In the genomic region with DNA sequence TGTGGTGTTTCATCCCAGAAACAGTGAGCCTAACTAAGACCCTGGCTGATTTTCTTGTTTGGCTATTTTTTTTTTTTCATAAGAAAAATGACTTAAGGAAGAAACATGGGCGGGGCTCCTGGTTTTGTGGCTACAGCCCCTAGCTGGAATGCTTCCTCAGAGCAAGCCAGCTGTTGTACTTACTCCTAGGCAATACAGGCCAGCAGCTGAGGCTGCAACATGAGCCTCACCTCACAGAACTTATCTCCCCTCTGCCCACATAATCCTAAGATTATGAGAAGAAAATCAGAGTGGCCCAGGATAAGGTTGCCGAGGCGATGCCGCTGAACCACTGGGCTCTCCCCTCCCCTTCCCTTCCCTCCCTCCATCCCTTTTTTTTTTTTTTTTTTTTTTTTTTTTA, we compare ENCODE assay signal across 27 mouse cellular contexts. TPM values are rescaled to one million over a fixed set of nuclear protein-coding genes. Genes with fewer than 3 reads are reported as not detected.
DNase-seq lines count a peak whose midpoint lies in the region; ATAC-seq and TF ChIP-seq lines count a peak whose summit lies in the region.
"Had no signal": no experiment of that assay in that cellular context is flagged by ENCODE, and none has a peak within 500 bp of the region (broad histone marks: within the 10 kb centered on the region; RNA-seq: fewer than 3 reads in every experiment).

No protein-coding gene starts in this region.

- DNase-seq in forebrain, embryonic 10.5 days (ENCODE audit: extremely low spot score, low spot score) = no peak
- no peak for DNase-seq in hindbrain, postnatal 0 days (ENCODE audit: low spot score)
- DNase-seq in neural tube, embryonic 10.5 days (ENCODE audit: extremely low spot score, low spot score) = no peak
- DNase-seq: cerebellum, adult 11 months; cerebellum, adult 9-11 months; gastrocnemius, postnatal 36 days; heart, adult 2 months; kidney, adult 8-10 months; kidney, postnatal 14 days; layer of hippocampus, postnatal 36 days; lung, embryonic 14.5 days; right cerebral cortex, postnatal 14 days; thymus, adult 2 months; thymus, postnatal 4 days had no signal

- 78% methylated on average over 4 of the region's 4 CpGs for WGBS in forebrain, embryonic 12.5 days
- 88% methylated on average over 4 of the region's 4 CpGs for WGBS in forebrain, embryonic 10.5 days
- 86% methylated on average over 4 of the region's 4 CpGs for WGBS in hindbrain, embryonic 16.5 days
- 83% methylated on average over 4 of the region's 4 CpGs for WGBS in hindbrain, postnatal 0 days
- WGBS in neural tube, embryonic 13.5 days = 95% methylated on average over 4 of the region's 4 CpGs
- WGBS in neural tube, embryonic 15.5 days = 90% methylated on average over 4 of the region's 4 CpGs
- 53% methylated on average over 4 of the region's 4 CpGs for WGBS in heart, embryonic 12.5 days

- 0 out of 2 replicates have a peak overlapping the region, but pooled peaks have one; percentile 19 for H3K27ac ChIP-seq in forebrain, embryonic 12.5 days
- H3K27ac ChIP-seq in forebrain, embryonic 10.5 days = no peak overlapping the region
- peak overlapping the region; percentile 44; the same call in 1 of the 2 replicates for H3K27ac ChIP-seq in hindbrain, embryonic 16.5 days (ENCODE audit: low read depth, low read length)
- no peak overlapping the region; the same call in 1 of the 2 replicates for H3K27ac ChIP-seq in hindbrain, postnatal 0 days
- H3K27ac ChIP-seq in neural tube, embryonic 13.5 days (replicated peaks) = peak overlapping the region; percentile 89; the same call in 1 of the 2 replicates
- H3K27ac ChIP-seq in neural tube, embryonic 15.5 days (replicated peaks) = peak overlapping the region; percentile 89
- no peak overlapping the region for H3K27ac ChIP-seq in heart, embryonic 12.5 days (ENCODE audit: poor library complexity, severe bottlenecking)
- H3K27ac ChIP-seq: heart, adult 2 months; liver, embryonic 14.5 days; stomach, postnatal 0 days had no signal

- no peaks in the 10 kb centered on the region for H3K9me3 ChIP-seq in forebrain, embryonic 12.5 days
- H3K9me3 ChIP-seq in forebrain, embryonic 10.5 days = no peaks in the 10 kb centered on the region
- no peaks in the 10 kb centered on the region for H3K9me3 ChIP-seq in hindbrain, embryonic 16.5 days (ENCODE audit: control insufficient read depth, low read length)
- no peaks in the 10 kb centered on the region for H3K9me3 ChIP-seq in hindbrain, postnatal 0 days (ENCODE audit: low read length)
- no peaks in the 10 kb centered on the region for H3K9me3 ChIP-seq in neural tube, embryonic 13.5 days
- no peaks in the 10 kb centered on the region for H3K9me3 ChIP-seq in neural tube, embryonic 15.5 days (replicated peaks)
- no peaks in the 10 kb centered on the region for H3K9me3 ChIP-seq in heart, embryonic 12.5 days (replicated peaks)
- H3K9me3 ChIP-seq: limb, embryonic 15.5 days; megakaryocyte, embryonic 14.5 days had no signal

- no peak overlapping the region for H3K4me3 ChIP-seq in forebrain, embryonic 12.5 days (replicated peaks)
- no peak overlapping the region for H3K4me3 ChIP-seq in forebrain, embryonic 10.5 days
- H3K4me3 ChIP-seq in hindbrain, embryonic 16.5 days (ENCODE audit: low read length) = no peak overlapping the region
- H3K4me3 ChIP-seq in hindbrain, postnatal 0 days (ENCODE audit: low read length) = no peak overlapping the region
- no peak overlapping the region for H3K4me3 ChIP-seq in neural tube, embryonic 13.5 days
- no peak overlapping the region for H3K4me3 ChIP-seq in neural tube, embryonic 15.5 days (replicated peaks)
- H3K4me3 ChIP-seq in heart, embryonic 12.5 days = no peak overlapping the region
- H3K4me3 ChIP-seq: heart, adult 2 months; limb, embryonic 15.5 days; megakaryocyte, embryonic 14.5 days had no signal

- TF ChIP-seq CTCF in hindbrain, postnatal 0 days (IDR thresholded peaks at IDR 0.05; ENCODE audit: low read depth) = no peak

- no peaks in the 10 kb centered on the region for H3K36me3 ChIP-seq in forebrain, embryonic 12.5 days (replicated peaks)
- no peaks in the 10 kb centered on the region for H3K36me3 ChIP-seq in forebrain, embryonic 10.5 days (replicated peaks)
- no peaks in the 10 kb centered on the region for H3K36me3 ChIP-seq in hindbrain, embryonic 16.5 days (ENCODE audit: control insufficient read depth, insufficient read depth, low read length)
- no peaks in the 10 kb centered on the region for H3K36me3 ChIP-seq in hindbrain, postnatal 0 days (ENCODE audit: insufficient read depth, low read length)
- H3K36me3 ChIP-seq in neural tube, embryonic 13.5 days = no peaks in the 10 kb centered on the region
- no peaks in the 10 kb centered on the region for H3K36me3 ChIP-seq in neural tube, embryonic 15.5 days
- no peaks in the 10 kb centered on the region for H3K36me3 ChIP-seq in heart, embryonic 12.5 days
- H3K36me3 ChIP-seq: limb, embryonic 15.5 days had no signal

- H3K9ac ChIP-seq in forebrain, embryonic 12.5 days = no peak overlapping the region
- no peak overlapping the region for H3K9ac ChIP-seq in hindbrain, embryonic 16.5 days (ENCODE audit: low read depth, low read length)
- H3K9ac ChIP-seq in hindbrain, postnatal 0 days (replicated peaks; ENCODE audit: low read length) = no peak overlapping the region
- H3K9ac ChIP-seq in neural tube, embryonic 13.5 days = no peak overlapping the region
- no peak overlapping the region for H3K9ac ChIP-seq in neural tube, embryonic 15.5 days (replicated peaks)
- H3K9ac ChIP-seq in heart, embryonic 12.5 days = no peak overlapping the region
- H3K9ac ChIP-seq: limb, embryonic 15.5 days; liver, embryonic 14.5 days; lung, embryonic 14.5 days had no signal

- peaks cover 35% of the 10 kb centered on the region for H3K4me1 ChIP-seq in forebrain, embryonic 12.5 days
- H3K4me1 ChIP-seq in forebrain, embryonic 10.5 days = peaks cover 36% of the 10 kb centered on the region
- peaks cover 21% of the 10 kb centered on the region for H3K4me1 ChIP-seq in hindbrain, embryonic 16.5 days (ENCODE audit: control insufficient read depth, insufficient read depth, low read depth, low read length)
- H3K4me1 ChIP-seq in hindbrain, postnatal 0 days (ENCODE audit: insufficient read depth, low read length) = peaks cover 18% of the 10 kb centered on the region
- peaks cover 58% of the 10 kb centered on the region for H3K4me1 ChIP-seq in neural tube, embryonic 13.5 days (replicated peaks)
- peaks cover 53% of the 10 kb centered on the region for H3K4me1 ChIP-seq in neural tube, embryonic 15.5 days
- H3K4me1 ChIP-seq in heart, embryonic 12.5 days (replicated peaks) = 0 out of 2 replicates have a peak, but pooled peaks cover 5% of the 10 kb centered on the region

- H3K4me2 ChIP-seq in forebrain, embryonic 12.5 days = no peak overlapping the region
- H3K4me2 ChIP-seq in hindbrain, embryonic 16.5 days (ENCODE audit: low read length) = no peak overlapping the region
- H3K4me2 ChIP-seq in hindbrain, postnatal 0 days (ENCODE audit: low read depth, low read length) = no peak overlapping the region
- no peak overlapping the region for H3K4me2 ChIP-seq in neural tube, embryonic 13.5 days
- no peak overlapping the region for H3K4me2 ChIP-seq in neural tube, embryonic 15.5 days
- no peak overlapping the region for H3K4me2 ChIP-seq in heart, embryonic 12.5 days
- H3K4me2 ChIP-seq: limb, embryonic 15.5 days; lung, embryonic 14.5 days had no signal

- H3K27me3 ChIP-seq in forebrain, embryonic 12.5 days = no peaks in the 10 kb centered on the region
- peaks cover 9% of the 10 kb centered on the region for H3K27me3 ChIP-seq in forebrain, embryonic 10.5 days (ENCODE audit: poor library complexity, severe bottlenecking)
- H3K27me3 ChIP-seq in hindbrain, embryonic 16.5 days (replicated peaks; ENCODE audit: control insufficient read depth, insufficient read depth, low read length) = no peaks in the 10 kb centered on the region
- H3K27me3 ChIP-seq in hindbrain, postnatal 0 days (ENCODE audit: insufficient read depth, low read length) = no peaks in the 10 kb centered on the region
- no peaks in the 10 kb centered on the region for H3K27me3 ChIP-seq in neural tube, embryonic 13.5 days
- H3K27me3 ChIP-seq in neural tube, embryonic 15.5 days (replicated peaks) = no peaks in the 10 kb centered on the region
- peaks cover 16% of the 10 kb centered on the region for H3K27me3 ChIP-seq in heart, embryonic 12.5 days (replicated peaks)
- H3K27me3 ChIP-seq: limb, embryonic 15.5 days had no signal

- ATAC-seq in forebrain, embryonic 12.5 days (ENCODE audit: low FRiP score) = no peak
- no peak for ATAC-seq in hindbrain, embryonic 16.5 days
- ATAC-seq in hindbrain, postnatal 0 days = no peak
- no peak for ATAC-seq in neural tube, embryonic 13.5 days (ENCODE audit: low read depth)
- ATAC-seq in neural tube, embryonic 15.5 days (ENCODE audit: low FRiP score) = no peak
- no peak for ATAC-seq in heart, embryonic 12.5 days (ENCODE audit: insufficient number of reproducible peaks, low FRiP score)
- ATAC-seq: Patski had no signal

RNA-seq across cellular contexts. Expression of a gene that starts 3.8 kb away (rescaled TPM):
- polyA plus RNA-seq in forebrain, embryonic 12.5 days (2016; fragmentation: Nextera tagmentation; extraction: Ambion mirVana) = 32.3 and 37.0 TPM in 2 replicates
- 7.3 and 9.3 TPM in 2 replicates for polyA plus RNA-seq in forebrain, embryonic 10.5 days (2016; fragmentation: Nextera tagmentation; extraction: Ambion mirVana)
- 57.4 and 58.3 TPM in 2 replicates for polyA plus RNA-seq in hindbrain, embryonic 16.5 days (2015; fragmentation: Nextera tagmentation; extraction: Ambion mirVana)
- 22.7 and 24.3 TPM in 2 replicates for total RNA-seq in hindbrain, postnatal 0 days (2014; rRNA removed)
- polyA plus RNA-seq in hindbrain, postnatal 0 days (2015; fragmentation: Nextera tagmentation; extraction: Ambion mirVana) = 40.9 and 41.2 TPM in 2 replicates
- 37.6 and 39.7 TPM in 2 replicates for polyA plus RNA-seq in neural tube, embryonic 13.5 days (2015; fragmentation: Nextera tagmentation; extraction: Ambion mirVana)
- polyA plus RNA-seq in neural tube, embryonic 15.5 days (2015; fragmentation: Nextera tagmentation; extraction: Ambion mirVana) = 43.3 and 52.0 TPM in 2 replicates
- polyA plus RNA-seq in heart, embryonic 12.5 days (2016; fragmentation: Nextera tagmentation; extraction: Ambion mirVana) = 0.14 and 0.28 TPM in 2 replicates
- total RNA-seq: gastrocnemius, adult 18-20 months; gastrocnemius, postnatal 36 days; heart, postnatal 25 days; neutrophil, adult 5-6 weeks had no signal
- polyA plus RNA-seq: Patski; thymus, adult 2 months had no signal

RNA-seq across cellular contexts. Expression of a gene that starts 11.2 kb away (rescaled TPM):
- polyA plus RNA-seq in forebrain, embryonic 12.5 days (2016; fragmentation: Nextera tagmentation; extraction: Ambion mirVana) = 52.6 and 53.3 TPM in 2 replicates
- polyA plus RNA-seq in forebrain, embryonic 10.5 days (2016; fragmentation: Nextera tagmentation; extraction: Ambion mirVana) = 4.3 and 6.8 TPM in 2 replicates
- 143 and 146 TPM in 2 replicates for polyA plus RNA-seq in hindbrain, embryonic 16.5 days (2015; fragmentation: Nextera tagmentation; extraction: Ambion mirVana)
- total RNA-seq in hindbrain, postnatal 0 days (2014; rRNA removed) = 106 and 118 TPM in 2 replicates
- 138 and 139 TPM in 2 replicates for polyA plus RNA-seq in hindbrain, postnatal 0 days (2015; fragmentation: Nextera tagmentation; extraction: Ambion mirVana)
- 76.2 and 82.4 TPM in 2 replicates for polyA plus RNA-seq in neural tube, embryonic 13.5 days (2015; fragmentation: Nextera tagmentation; extraction: Ambion mirVana)
- 117 and 137 TPM in 2 replicates for polyA plus RNA-seq in neural tube, embryonic 15.5 days (2015; fragmentation: Nextera tagmentation; extraction: Ambion mirVana)
- 3.5 and 4.2 TPM in 2 replicates for polyA plus RNA-seq in heart, embryonic 12.5 days (2016; fragmentation: Nextera tagmentation; extraction: Ambion mirVana)
- total RNA-seq: neutrophil, adult 5-6 weeks had no signal

RNA-seq across cellular contexts. Expression of a gene that starts 27.2 kb away (rescaled TPM):
- 1.6 and 1.7 TPM in 2 replicates for polyA plus RNA-seq in forebrain, embryonic 12.5 days (2016; fragmentation: Nextera tagmentation; extraction: Ambion mirVana)
- 1.2 and 1.4 TPM in 2 replicates for polyA plus RNA-seq in forebrain, embryonic 10.5 days (2016; fragmentation: Nextera tagmentation; extraction: Ambion mirVana)
- polyA plus RNA-seq in hindbrain, embryonic 16.5 days (2015; fragmentation: Nextera tagmentation; extraction: Ambion mirVana) = 5.7 and 7.4 TPM in 2 replicates
- total RNA-seq in hindbrain, postnatal 0 days (2014; rRNA removed) = 36.9 and 41.7 TPM in 2 replicates
- 8.2 and 8.9 TPM in 2 replicates for polyA plus RNA-seq in hindbrain, postnatal 0 days (2015; fragmentation: Nextera tagmentation; extraction: Ambion mirVana)
- 3.3 and 3.5 TPM in 2 replicates for polyA plus RNA-seq in neural tube, embryonic 13.5 days (2015; fragmentation: Nextera tagmentation; extraction: Ambion mirVana)
- 5.7 and 6.4 TPM in 2 replicates for polyA plus RNA-seq in neural tube, embryonic 15.5 days (2015; fragmentation: Nextera tagmentation; extraction: Ambion mirVana)
- polyA plus RNA-seq in heart, embryonic 12.5 days (2016; fragmentation: Nextera tagmentation; extraction: Ambion mirVana) = 0.14 and 0.15 TPM in 2 replicates
- total RNA-seq: gastrocnemius, adult 18-20 months; gastrocnemius, postnatal 36 days; heart, adult 2 months; heart, postnatal 25 days had no signal
- polyA plus RNA-seq: heart, adult 2 months had no signal

RNA-seq across cellular contexts. Expression of a gene that starts 31.8 kb away (rescaled TPM):
- polyA plus RNA-seq in forebrain, embryonic 12.5 days (2016; fragmentation: Nextera tagmentation; extraction: Ambion mirVana) = 227 and 234 TPM in 2 replicates
- polyA plus RNA-seq in forebrain, embryonic 10.5 days (2016; fragmentation: Nextera tagmentation; extraction: Ambion mirVana) = 156 and 163 TPM in 2 replicates
- 419 and 442 TPM in 2 replicates for polyA plus RNA-seq in hindbrain, embryonic 16.5 days (2015; fragmentation: Nextera tagmentation; extraction: Ambion mirVana)
- 1,865 and 2,018 TPM in 2 replicates for total RNA-seq in hindbrain, postnatal 0 days (2014; rRNA removed)
- 435 and 441 TPM in 2 replicates for polyA plus RNA-seq in hindbrain, postnatal 0 days (2015; fragmentation: Nextera tagmentation; extraction: Ambion mirVana)
- polyA plus RNA-seq in neural tube, embryonic 13.5 days (2015; fragmentation: Nextera tagmentation; extraction: Ambion mirVana) = 275 and 297 TPM in 2 replicates
- polyA plus RNA-seq in neural tube, embryonic 15.5 days (2015; fragmentation: Nextera tagmentation; extraction: Ambion mirVana) = 336 and 404 TPM in 2 replicates
- 83.6 and 95.0 TPM in 2 replicates for polyA plus RNA-seq in heart, embryonic 12.5 days (2016; fragmentation: Nextera tagmentation; extraction: Ambion mirVana)

RNA-seq across cellular contexts. Expression of a gene that starts 36.8 kb away (rescaled TPM):
- 9.1 and 11.5 TPM in 2 replicates for polyA plus RNA-seq in forebrain, embryonic 12.5 days (2016; fragmentation: Nextera tagmentation; extraction: Ambion mirVana)
- 7.8 and 8.9 TPM in 2 replicates for polyA plus RNA-seq in forebrain, embryonic 10.5 days (2016; fragmentation: Nextera tagmentation; extraction: Ambion mirVana)
- polyA plus RNA-seq in hindbrain, embryonic 16.5 days (2015; fragmentation: Nextera tagmentation; extraction: Ambion mirVana) = 7.9 and 9.9 TPM in 2 replicates
- total RNA-seq in hindbrain, postnatal 0 days (2014; rRNA removed) = 6.0 and 7.1 TPM in 2 replicates
- polyA plus RNA-seq in hindbrain, postnatal 0 days (2015; fragmentation: Nextera tagmentation; extraction: Ambion mirVana) = 3.0 and 3.6 TPM in 2 replicates
- 6.6 and 7.6 TPM in 2 replicates for polyA plus RNA-seq in neural tube, embryonic 13.5 days (2015; fragmentation: Nextera tagmentation; extraction: Ambion mirVana)
- polyA plus RNA-seq in neural tube, embryonic 15.5 days (2015; fragmentation: Nextera tagmentation; extraction: Ambion mirVana) = 7.7 and 13.9 TPM in 2 replicates
- 19.6 and 29.4 TPM in 2 replicates for polyA plus RNA-seq in heart, embryonic 12.5 days (2016; fragmentation: Nextera tagmentation; extraction: Ambion mirVana)
- total RNA-seq: neutrophil, adult 5-6 weeks had no signal

Comparison
In these comparisons a context has a peak if more than half of its experiments do, and no peak if none do; other contexts are left out.
1. H3K27ac ChIP-seq: peak in forebrain, embryonic 12.5 days (single experiment), hindbrain, embryonic 16.5 days (single experiment), neural tube, embryonic 13.5 days (single experiment) and neural tube, embryonic 15.5 days (single experiment); none in forebrain, embryonic 10.5 days (single experiment), hindbrain, postnatal 0 days (single experiment) and heart, embryonic 12.5 days (single experiment).